Mouse (Mus musculus) heart, embryonic 14.5 days (tissue): ENCODE results near the gene Cyb5r1. TPM values are rescaled to one million over a fixed set of nuclear protein-coding genes. Genes with fewer than 3 reads are reported as not detected.

Experiments
- polyA plus RNA-seq: library from polyadenylated mRNA; unstranded; fragments of >200 nt; fragmentation: Nextera tagmentation; extraction: Ambion mirVana; gene quantifications from 2 replicates; pipeline ENCODE4 v1.2.1, GENCODE M21; 2014

Cyb5r1 gene
- polyA plus RNA-seq, 1 experiment from 2014 or later: 40.6 TPM

Other genes with a start within 250 kb of the Cyb5r1 start
- 0.66 and 1.5 TPM in 2 replicates for gene Chil1, start 223.4 kb upstream of the Cyb5r1 start, polyA plus RNA-seq
- 0.12 and 0.27 TPM in 2 replicates for gene Mybph, start 212.1 kb upstream of the Cyb5r1 start, polyA plus RNA-seq
- 11.3 and 11.7 TPM in 2 replicates for gene Adora1, start 170.1 kb upstream of the Cyb5r1 start, polyA plus RNA-seq
- 0.62 and 0.70 TPM in 2 replicates for gene Myog, start 115.6 kb upstream of the Cyb5r1 start, polyA plus RNA-seq
- gene Ppfia4, start 72.6 kb upstream of the Cyb5r1 start, polyA plus RNA-seq: 10.5 and 11.9 TPM in 2 replicates
- 62.5 and 69.3 TPM in 2 replicates for gene Tmem183a, start 43.6 kb upstream of the Cyb5r1 start, polyA plus RNA-seq
- not detected in 2 replicates for gene 4933406M09Rik, start 19.6 kb upstream of the Cyb5r1 start, polyA plus RNA-seq
- gene Adipor1, start 9.8 kb downstream of the Cyb5r1 start, polyA plus RNA-seq: 140 and 146 TPM in 2 replicates
- 17.4 and 20.8 TPM in 2 replicates for gene Klhl12, start 50.0 kb downstream of the Cyb5r1 start, polyA plus RNA-seq
- gene Rabif, start 89.1 kb downstream of the Cyb5r1 start, polyA plus RNA-seq: 29.1 and 30.4 TPM in 2 replicates
- gene Mgat4e, start 144.1 kb downstream of the Cyb5r1 start, polyA plus RNA-seq: not detected in 2 replicates
- 33.6 and 38.6 TPM in 2 replicates for gene Kdm5b, start 154.6 kb downstream of the Cyb5r1 start, polyA plus RNA-seq
- gene Syt2, start 241.1 kb downstream of the Cyb5r1 start, polyA plus RNA-seq: 0.08 and 0.42 TPM in 2 replicates